Mouse (Mus musculus) urinary bladder, postnatal 10 days (tissue): Measurements from ENCODE around the gene E4f1.
A peak's percentile ranks its signal among the peaks of the same experiment; 100 is the strongest.

ENCODE experiments used
- DNase-seq: peaks from one replicate; pipeline ENCODE4 v3.0.0; 2022; ENCODE audit warnings: low spot score

Gene E4f1

DNA sequence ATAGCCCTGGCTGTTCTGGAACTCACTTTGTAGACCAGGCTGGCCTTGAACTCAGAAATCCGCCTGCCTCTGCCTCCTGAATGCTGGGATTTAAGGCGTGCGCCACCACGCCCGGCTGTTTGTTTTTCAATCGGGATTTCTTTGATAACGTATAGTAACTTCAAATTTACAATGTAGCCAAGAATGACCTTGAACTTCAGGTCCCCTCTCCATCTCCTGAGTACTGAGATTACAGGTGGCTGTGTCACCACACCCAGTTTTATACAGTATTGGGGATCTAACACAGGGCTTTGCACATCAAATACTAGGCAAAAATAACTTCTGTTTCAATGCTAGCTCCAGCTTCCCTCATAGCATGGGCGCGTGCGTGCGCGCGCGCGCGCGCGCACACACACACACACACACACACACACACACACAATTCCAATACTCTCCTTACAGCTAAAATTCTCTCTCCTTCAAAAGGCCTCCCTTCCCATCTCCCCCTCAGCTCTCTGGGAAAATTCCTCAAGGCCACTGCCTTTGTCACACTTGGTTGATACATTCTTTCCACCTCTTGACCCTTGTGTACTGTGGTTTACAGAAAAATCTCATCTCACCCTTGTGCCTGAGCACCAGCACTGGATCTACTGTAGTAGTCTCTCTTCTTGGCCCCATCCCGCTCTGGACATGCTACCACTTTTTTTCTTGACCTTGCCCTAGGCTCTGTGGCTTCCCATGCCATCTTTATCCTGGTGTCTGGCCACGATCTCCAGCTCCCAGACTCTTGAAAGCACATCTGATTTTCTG is 11.1 kb upstream of the E4f1 start:
- no peak for DNase-seq

GRCm38 (mm10) chr17:24480201-24480826 is 10.2 kb upstream of the E4f1 start:
- DNase-seq: no peak

- no peak for DNase-seq
Measured at GRCm38 (mm10) chr17:24479431-24479830, 9.3 kb upstream of the E4f1 start.

- DNase-seq: peak; percentile 94
Measured at GRCm38 (mm10) chr17:24478663-24479380, 8.7 kb upstream of the E4f1 start, which contains the start of gene Mlst8. Gene Mlst8, minus strand, starts transcription at chr17:24479078.

GRCm38 (mm10) chr17:24477985-24478600 is 8.0 kb upstream of the E4f1 start:
- DNase-seq: no peak

GRCm38 (mm10) chr17:24477053-24477984 is 7.2 kb upstream of the E4f1 start:
- no peak for DNase-seq

GRCm38 (mm10) chr17:24476022-24476776 is 6.1 kb upstream of the E4f1 start:
- DNase-seq: no peak

- DNase-seq: no peak
Measured at GRCm38 (mm10) chr17:24475586-24475985, 5.5 kb upstream of the E4f1 start.

- DNase-seq: no peak
Measured at GRCm38 (mm10) chr17:24474557-24474956, 4.4 kb upstream of the E4f1 start.

GRCm38 (mm10) chr17:24473612-24474275 is 3.6 kb upstream of the E4f1 start, which contains the start of gene Bricd5:
Gene Bricd5, plus strand, starts transcription at chr17:24473884.
- no peak for DNase-seq

GRCm38 (mm10) chr17:24472512-24472911 is 2.4 kb upstream of the E4f1 start:
- no peak for DNase-seq

- no peak for DNase-seq
Measured at GRCm38 (mm10) chr17:24470701-24471527, 801 bp upstream of the E4f1 start.

- DNase-seq: no peak
Measured at GRCm38 (mm10) chr17:24469336-24469909, 690 bp downstream of the E4f1 start.

DNA sequence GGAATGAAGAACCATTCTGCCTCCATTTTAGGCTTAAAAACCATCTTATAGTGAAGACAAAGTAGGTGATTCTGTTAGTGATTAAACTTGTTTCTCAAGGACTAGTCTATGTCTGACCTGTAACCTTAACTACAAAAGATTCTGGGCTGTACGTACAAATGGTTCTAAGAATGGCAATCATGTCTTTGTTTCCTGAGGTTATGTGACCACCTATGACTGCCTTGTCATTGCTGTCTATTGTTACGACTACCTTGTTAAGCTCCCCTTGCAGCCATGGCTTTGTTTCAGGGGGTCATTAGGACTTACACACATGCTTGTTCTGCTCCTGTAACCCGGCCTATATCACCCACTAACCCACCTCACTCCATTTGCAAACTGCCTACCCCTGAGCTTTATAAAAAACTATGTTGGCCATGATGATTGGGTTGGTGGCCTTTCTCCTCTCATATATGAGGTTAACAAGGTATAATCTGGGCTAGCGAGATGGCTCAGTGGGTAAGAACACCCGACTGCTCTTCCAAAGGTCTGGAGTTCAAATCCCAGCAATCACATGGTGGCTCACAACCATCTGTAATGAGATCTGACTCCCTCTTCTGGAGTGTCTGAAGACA is 1.4 kb downstream of the E4f1 start:
- no peak for DNase-seq

- DNase-seq: no peak
Measured at GRCm38 (mm10) chr17:24463374-24464133, 6.6 kb downstream of the E4f1 start.

DNA sequence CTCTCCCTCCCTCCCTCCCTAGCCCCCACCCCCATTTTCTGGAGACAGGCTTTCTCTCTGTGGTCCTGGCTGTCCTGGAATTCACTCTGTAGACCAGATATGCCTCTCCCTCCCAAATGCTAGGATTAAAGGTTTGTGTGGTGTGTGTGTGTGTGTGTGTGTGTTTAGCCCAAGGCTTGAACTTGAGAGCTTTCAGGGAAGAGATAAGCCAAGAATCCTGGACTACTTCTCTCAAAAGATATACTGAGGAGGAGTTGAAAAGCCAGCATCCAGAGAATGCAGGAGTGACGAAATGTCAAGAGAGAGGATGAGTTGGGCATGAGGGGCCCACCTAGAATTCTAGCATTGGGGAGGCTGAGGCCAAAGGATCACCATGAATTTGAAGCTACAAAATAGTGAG is 7.2 kb downstream of the E4f1 start:
- DNase-seq: no peak

DNA sequence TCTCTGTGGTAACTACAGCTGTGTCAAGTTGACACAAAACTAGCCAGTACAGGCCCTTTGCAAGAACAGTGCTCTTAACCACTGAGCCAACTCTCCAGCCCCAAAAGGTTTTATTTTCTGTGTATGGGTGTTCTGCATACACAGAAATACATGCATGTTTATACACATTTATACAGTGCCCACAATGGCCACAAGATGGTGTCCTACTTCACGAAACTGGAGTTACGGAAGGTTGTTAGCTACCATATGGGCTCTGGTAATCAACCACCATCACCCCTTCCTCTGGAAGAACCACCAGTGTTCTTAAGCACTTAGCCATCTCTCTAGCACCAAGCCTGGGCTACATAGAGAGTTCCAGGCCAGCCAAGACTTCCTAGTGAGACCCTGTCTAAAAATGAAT is 8.5 kb downstream of the E4f1 start:
- DNase-seq: no peak
